Mouse (Mus musculus) bone marrow macrophage, adult 2 months (primary cell): Measurements from ENCODE around the gene Afap1l2. TPM values are rescaled to one million over a fixed set of nuclear protein-coding genes. Genes with fewer than 3 reads are reported as not detected.

ENCODE experiments used
- H3K27ac ChIP-seq: 2 replicates; pipeline ENCODE4 v1.5.1; 2012; ENCODE audit warnings: low read depth, low read length; ENCODE audit not compliant: insufficient read depth
- H3K4me1 ChIP-seq: 2 replicates; pipeline ENCODE4 v1.6.1; 2012; ENCODE audit warnings: low read length; ENCODE audit not compliant: control insufficient read depth, insufficient read depth
- H3K4me3 ChIP-seq: 2 replicates; pipeline ENCODE4 v1.5.1; 2012; ENCODE audit warnings: mild to moderate bottlenecking, low read length, moderate library complexity; ENCODE audit not compliant: insufficient read depth
- CTCF ChIP-seq: IDR thresholded peaks from 2 replicates; pipeline ENCODE4 v1.5.1; 2012; ENCODE audit warnings: low read depth, mild to moderate bottlenecking, low read length, moderate library complexity
- POLR2A ChIP-seq: IDR thresholded peaks from 2 replicates; pipeline ENCODE4 v1.6.1; 2012; ENCODE audit warnings: mild to moderate bottlenecking, low read depth, low read length, borderline replicate concordance
- polyA plus RNA-seq: library from polyadenylated mRNA; stranded (reverse); fragments of >200 nt; gene quantifications from 2 replicates; pipeline ENCODE4 v1.2.4, GENCODE M21; 2012; ENCODE audit not compliant: missing spikeins, insufficient read depth, insufficient read length

Gene Afap1l2
- polyA plus RNA-seq, 1 experiment, result not detected

DNA sequence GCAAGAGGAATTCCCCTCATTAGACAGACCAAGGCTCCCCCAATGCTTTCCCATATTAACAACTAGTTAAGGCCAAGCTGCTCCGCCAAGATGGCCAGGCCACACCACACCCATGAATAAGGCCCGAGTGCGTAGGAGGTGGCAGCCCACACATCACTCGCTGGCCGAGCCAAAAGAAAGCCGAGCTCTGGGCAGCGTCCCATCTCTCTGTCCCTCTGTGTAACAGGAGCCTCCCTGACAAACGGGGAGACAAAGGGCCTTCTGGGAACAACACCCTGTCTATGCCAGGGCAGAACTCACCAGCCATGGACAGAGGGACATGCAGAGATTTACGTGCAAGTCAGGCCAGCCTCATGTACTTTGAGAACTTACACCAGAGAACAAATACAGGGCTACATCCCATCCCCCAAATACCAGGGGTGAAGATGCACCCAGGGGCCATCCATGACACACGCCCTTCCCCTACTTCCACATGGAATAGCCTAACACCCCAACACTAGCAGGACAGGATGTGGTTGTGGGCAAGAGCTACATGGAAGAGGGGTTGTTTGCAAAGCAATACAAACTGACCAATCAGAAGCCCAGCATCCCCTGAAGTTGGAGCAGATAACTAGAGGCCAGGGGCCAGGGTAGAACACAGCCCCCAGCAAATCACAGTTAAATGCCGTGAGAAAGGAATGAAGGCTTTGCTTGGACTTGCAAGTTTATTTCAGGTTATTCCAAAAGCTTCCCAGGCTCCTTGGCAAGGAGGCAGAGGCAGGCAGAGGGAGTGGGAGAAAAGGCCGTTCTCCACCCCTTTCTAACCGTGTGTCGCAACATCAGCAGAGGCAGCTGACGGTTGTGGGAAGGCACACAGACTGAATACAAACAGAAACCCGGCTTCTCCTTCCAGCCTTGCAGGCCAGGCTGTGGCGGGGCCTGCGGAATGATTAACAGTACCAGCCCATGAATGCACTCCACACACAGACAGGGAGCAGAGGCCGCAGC is 30.8 kb downstream of the Afap1l2 start:
- no peaks in the 10 kb centered on the region for H3K4me1 ChIP-seq
- no peak overlapping the region for H3K27ac ChIP-seq
- H3K4me3 ChIP-seq, result no peak overlapping the region
- TF ChIP-seq POLR2A (no peak), CTCF (no peak)

DNA sequence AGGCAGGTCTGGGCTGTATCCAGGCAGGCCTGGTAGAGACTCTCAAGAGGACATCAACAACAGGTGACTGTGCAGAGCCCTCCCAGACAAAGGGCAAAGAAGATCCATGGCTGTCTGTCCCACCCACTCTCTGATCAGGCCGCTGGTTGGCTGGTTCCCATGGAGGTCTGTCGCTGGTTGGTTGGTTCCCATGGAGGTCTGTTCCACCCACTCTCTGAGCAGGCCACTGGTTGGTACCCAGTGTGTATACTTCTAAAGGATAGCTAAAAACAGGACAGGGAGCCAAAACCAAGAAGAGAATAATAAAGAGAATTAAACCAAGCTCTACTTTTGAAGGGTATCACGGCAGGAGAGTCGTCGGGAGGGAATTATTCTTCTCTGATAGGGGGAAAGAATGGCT is 31.5 kb downstream of the Afap1l2 start:
- Histone ChIP-seq H3K4me1 (no peaks in the 10 kb centered on the region), H3K4me3 (no peak overlapping the region), H3K27ac (no peak overlapping the region)
- TF ChIP-seq CTCF (no peak), POLR2A (no peak)

DNA sequence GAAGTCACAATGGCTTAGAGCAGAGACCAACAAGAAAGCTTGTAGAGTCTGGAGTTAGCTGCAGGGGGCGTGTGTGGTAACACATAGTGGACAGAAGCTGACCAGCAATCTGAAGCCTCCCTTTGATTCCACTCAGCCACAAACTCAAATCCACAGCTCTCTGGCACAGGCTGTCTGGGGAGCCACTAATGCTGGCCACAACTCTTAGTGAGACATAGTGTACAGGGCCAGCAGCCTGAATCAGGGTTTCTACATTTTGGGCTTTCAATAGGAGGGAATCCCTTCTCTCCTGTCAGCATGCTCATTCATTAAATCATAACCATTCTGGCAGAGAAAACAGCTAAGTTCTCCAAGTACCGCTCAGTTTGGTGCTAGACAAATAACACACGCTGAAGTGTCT is 32.5 kb downstream of the Afap1l2 start:
- TF ChIP-seq CTCF (no peak), POLR2A (no peak)
- H3K27ac ChIP-seq, result no peak overlapping the region
- no peak overlapping the region for H3K4me3 ChIP-seq
- H3K4me1 ChIP-seq, result no peaks in the 10 kb centered on the region

DNA sequence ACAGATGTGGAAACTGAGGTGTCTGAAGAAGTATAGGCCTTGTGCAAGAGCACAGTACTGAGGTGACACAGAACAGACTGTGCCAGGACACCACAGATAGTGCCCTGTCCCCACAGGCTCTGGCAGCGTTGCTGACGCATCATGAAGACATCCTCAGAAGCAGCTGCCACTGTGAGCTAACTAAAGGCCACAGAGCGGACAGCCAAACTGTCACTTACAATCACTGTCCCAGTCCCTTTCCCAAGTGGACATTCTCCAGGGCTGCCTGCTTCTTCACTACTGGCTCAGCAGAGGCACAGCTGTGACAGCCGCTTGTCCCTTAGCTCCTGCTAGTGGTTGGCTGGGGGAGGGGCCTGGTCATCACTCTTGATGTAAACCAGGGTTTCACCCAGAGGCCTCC is 33.9 kb downstream of the Afap1l2 start:
- Histone ChIP-seq H3K4me1 (no peaks in the 10 kb centered on the region), H3K4me3 (no peak overlapping the region), H3K27ac (no peak overlapping the region)
- TF ChIP-seq CTCF (no peak), POLR2A (no peak)

DNA sequence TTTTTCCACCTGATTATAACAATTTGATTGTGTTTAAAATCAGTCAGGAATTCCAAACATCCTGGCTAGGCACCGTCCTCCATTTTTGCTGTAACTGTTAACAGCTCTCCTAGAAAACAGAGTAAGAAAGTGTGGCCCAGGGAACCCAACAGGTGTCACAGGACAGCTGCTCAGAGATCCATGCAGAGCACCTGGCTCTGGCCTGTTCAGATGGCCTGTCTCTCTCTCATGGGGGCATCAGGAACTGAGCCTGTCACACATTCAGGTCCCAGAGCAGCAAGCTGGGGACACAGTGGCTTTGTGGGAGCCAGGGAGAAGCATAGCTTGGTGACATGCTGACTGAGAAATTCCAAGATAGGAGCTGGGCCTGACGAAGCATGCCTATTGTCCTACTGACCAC is 35.3 kb downstream of the Afap1l2 start:
- no peak overlapping the region for H3K27ac ChIP-seq
- no peaks in the 10 kb centered on the region for H3K4me1 ChIP-seq
- no peak for TF ChIP-seq POLR2A
- no peak for TF ChIP-seq CTCF
- no peak overlapping the region for H3K4me3 ChIP-seq

DNA sequence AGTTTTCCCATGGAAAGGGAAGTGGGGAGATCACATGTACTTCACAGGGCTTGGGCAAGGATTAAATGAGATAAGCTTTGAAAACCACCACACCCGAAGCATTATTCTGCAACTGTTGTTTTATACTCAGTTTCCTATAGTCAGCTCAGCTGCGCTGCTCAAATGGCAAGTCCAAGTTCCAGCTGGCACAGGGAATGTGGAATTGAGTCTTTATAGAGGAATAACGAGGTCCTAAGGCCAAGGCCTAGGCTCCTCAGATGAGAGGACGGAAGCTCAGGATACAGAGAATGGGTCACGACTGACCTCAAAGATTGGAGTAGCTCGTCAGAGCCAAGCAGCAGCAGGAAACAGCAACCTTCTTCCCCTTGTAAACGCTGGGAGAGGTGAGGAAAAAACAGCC is 36.7 kb downstream of the Afap1l2 start:
- Histone ChIP-seq H3K4me3 (no peak overlapping the region), H3K27ac (no peak overlapping the region), H3K4me1 (no peaks in the 10 kb centered on the region)
- TF ChIP-seq CTCF, result no peak
- no peak for TF ChIP-seq POLR2A

DNA sequence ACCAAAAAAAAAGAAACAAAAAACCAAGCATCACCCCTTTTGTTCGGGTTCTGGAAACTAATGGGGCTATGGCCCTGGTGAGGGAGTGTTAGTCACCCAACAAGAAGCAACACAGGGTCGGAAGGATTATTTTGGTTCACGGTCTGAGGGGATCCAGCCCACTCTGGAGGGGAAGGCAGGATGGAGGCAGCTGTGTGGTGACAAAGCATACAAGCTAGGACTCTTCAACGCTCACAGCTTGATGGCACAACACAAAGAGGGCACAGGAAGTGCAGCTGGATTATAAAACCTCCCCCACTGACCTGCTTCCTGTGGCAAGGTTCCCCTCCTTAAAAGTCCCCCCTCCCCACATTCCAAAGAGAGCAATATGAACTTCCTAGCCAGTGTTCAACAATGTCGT is 44.2 kb downstream of the Afap1l2 start:
- H3K27ac ChIP-seq, result no peak overlapping the region

DNA sequence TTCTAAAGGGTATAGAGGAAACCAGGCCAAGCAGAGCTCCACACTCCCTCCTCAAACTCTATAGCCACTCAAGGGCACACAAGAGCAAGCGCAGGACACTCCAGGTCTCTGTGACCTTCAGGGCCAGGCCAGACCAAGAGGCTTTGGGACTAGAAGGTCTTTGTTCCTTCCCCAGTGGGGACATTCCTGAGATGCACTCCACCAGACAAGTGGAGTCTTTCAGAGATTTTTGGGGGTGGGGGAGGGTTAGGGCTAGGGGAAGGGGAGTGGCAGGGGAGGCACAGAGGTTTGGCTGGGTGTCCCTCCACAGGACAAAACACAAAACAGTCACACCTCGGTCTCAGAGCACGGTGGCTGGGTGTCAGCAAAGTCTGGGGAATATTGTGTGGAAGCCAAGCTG is 48.4 kb downstream of the Afap1l2 start:
- Histone ChIP-seq H3K27ac (no peak overlapping the region), H3K4me1 (no peaks in the 10 kb centered on the region), H3K4me3 (no peak overlapping the region)
- TF ChIP-seq CTCF (no peak), POLR2A (no peak)

More for the DNA sequence above, 44.2 kb downstream of the Afap1l2 start:
- Histone ChIP-seq H3K4me1 (no peaks in the 10 kb centered on the region), H3K4me3 (no peak overlapping the region)
- no peak for TF ChIP-seq POLR2A
- TF ChIP-seq CTCF, result no peak

DNA sequence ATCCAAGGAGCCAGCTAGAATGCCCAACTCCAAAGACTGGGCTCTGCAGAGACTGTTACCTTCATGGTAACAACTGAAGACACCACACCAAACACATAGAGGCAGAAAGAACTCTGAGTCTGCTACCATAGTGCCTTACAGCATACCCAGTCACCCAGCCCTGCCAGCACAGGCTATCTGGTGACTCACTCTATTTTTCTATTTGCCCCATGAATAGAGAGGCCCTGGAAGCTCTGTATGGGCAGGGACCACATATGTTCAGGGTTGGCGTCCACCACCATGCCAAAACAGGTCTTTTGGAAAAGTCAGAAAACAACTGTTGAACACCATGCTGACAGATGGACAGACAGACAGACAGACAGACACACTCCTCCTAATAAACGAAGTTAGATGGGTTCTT is 49.0 kb downstream of the Afap1l2 start:
- no peak overlapping the region for H3K4me3 ChIP-seq
- H3K4me1 ChIP-seq, result no peaks in the 10 kb centered on the region

DNA sequence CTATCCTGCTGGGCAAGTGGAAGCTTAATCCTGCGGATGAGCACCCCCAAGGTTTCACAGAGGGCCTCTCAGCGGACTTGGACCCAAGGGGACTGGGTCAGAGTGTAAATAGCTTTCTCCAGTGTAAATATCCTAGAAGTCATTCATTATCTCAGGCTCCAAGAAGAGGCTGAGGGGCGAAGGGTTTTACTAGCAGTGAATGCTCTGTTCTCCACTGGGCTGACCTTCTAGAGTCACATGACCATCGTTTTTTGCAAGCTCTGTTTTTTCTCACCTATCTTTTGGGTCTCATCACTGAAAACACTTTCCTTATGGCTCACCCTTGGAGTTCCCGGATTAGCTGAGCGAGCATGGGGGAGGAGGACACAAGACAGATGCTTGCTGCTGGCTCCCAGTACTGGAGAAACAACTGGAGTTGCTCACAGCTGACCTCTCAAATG is 49.4 kb downstream of the Afap1l2 start:
- H3K27ac ChIP-seq, result no peak overlapping the region
- TF ChIP-seq CTCF (no peak), POLR2A (no peak)
- H3K4me3 ChIP-seq, result no peak overlapping the region
- H3K4me1 ChIP-seq, result no peaks in the 10 kb centered on the region

More for the DNA sequence above, 49.0 kb downstream of the Afap1l2 start:
- no peak for TF ChIP-seq POLR2A
- no peak for TF ChIP-seq CTCF
- H3K27ac ChIP-seq, result no peak overlapping the region
